Mouse (Mus musculus) splenic B cell, adult 2 months (primary cell): ENCODE data around the gene Krt13.

Experiments
- DNase-seq: peaks from one replicate; pipeline ENCODE4 v3.0.0-alpha.2; 2011; ENCODE audit warnings: low read depth, low spot score
- H3K27me3 ChIP-seq: 2 replicates; pipeline ENCODE4 v1.6.1; 2012; ENCODE audit warnings: mild to moderate bottlenecking, low read length, moderate library complexity, mixed read lengths; ENCODE audit not compliant: control insufficient read depth, poor library complexity, insufficient read depth, severe bottlenecking
- H3K36me3 ChIP-seq: 2 replicates; pipeline ENCODE4 v1.6.1; 2012; ENCODE audit warnings: mild to moderate bottlenecking, low read length, moderate library complexity, mixed read lengths; ENCODE audit not compliant: control insufficient read depth, poor library complexity, insufficient read depth, severe bottlenecking

Krt13 gene

DNA sequence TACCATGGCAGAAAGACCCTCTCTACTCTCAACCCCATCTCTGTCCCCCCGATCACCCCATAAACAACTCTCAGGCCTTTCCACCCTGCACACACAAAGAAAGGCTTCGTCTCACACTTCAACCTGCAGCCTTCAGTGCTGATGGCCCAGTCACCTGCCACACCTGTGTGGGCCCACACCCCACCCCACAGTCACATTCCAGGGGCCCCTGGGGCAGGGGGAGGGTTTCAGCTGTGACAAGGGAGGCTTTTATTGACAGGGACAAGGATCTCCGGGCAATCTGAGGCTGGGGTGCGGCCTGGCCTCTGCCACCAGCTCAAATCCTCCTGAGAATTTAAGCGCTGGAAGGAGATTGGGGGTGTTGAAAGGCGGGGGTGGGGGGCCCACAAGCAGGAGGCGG is 17.4 kb upstream of the Krt13 start:
- no peaks in the 10 kb centered on the region for H3K27me3 ChIP-seq
- no peaks in the 10 kb centered on the region for H3K36me3 ChIP-seq
- no peak for DNase-seq

DNA sequence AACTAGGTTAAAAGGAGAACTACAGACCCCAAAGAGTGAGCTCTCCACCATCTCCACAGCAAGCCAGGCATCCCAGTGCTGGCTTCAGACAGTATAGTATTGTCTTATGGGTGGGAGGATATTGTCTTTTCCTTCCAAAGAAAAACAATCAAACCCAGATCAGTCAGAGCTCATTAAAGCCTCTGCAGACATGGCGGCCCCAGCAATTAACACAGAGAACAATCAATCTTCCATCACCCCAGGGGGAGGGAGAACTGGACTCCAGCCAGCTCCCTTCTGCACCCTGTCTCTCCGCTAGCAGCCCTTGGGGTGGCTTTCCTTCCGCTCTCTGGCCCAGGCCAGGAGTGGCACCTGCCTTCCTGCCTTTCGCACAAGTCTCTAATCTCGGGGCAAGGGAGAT is 16.3 kb upstream of the Krt13 start:
- DNase-seq: no peak
- Histone ChIP-seq H3K27me3 (no peaks in the 10 kb centered on the region), H3K36me3 (no peaks in the 10 kb centered on the region)

DNA sequence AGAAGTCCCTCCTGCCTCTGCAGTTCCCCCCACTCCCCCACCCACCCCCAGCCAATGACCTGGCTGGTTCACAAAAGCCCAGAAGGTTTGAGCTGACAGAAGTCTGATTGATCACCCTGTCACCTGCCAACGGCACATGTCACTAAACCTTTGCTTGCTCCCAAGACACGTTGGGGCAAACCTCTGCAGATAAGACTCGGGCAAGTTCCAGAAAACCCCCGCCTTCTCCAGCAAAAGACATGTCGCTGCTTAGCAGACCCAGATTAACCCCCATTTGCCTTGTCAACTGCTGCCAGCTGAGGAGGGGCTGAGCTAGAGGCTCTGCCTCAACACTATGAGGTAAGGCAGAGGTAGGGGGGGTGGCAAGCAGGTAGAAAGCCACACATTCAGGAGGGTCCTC is 15.2 kb upstream of the Krt13 start:
- no peaks in the 10 kb centered on the region for H3K27me3 ChIP-seq
- DNase-seq: no peak
- H3K36me3 ChIP-seq: no peaks in the 10 kb centered on the region

DNA sequence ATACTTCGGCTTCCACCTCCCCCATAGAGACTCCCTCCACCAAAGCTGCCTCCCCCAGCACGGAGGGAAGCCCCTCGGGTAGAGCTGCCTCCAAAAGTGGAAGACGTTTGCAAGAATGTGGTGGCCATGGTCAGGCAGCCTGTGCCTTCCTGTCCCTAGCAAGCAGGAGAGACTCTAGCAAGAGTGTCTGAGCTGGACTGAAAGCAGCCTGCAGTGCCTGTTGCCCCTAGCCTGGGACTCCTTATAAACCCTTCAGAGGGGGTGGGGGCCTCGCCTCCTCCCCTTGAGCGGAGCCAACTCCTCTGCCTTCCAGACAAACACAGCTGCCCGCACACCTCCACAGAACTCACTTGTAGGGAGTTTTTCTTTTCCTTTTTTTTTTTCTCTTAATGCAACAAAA is 14.4 kb upstream of the Krt13 start, which contains the start of gene Krt15:
Gene Krt15, minus strand, starts transcription at position 198 of the 400 bp plus-strand sequence.
- H3K36me3 ChIP-seq: no peaks in the 10 kb centered on the region
- DNase-seq: no peak
- no peaks in the 10 kb centered on the region for H3K27me3 ChIP-seq

DNA sequence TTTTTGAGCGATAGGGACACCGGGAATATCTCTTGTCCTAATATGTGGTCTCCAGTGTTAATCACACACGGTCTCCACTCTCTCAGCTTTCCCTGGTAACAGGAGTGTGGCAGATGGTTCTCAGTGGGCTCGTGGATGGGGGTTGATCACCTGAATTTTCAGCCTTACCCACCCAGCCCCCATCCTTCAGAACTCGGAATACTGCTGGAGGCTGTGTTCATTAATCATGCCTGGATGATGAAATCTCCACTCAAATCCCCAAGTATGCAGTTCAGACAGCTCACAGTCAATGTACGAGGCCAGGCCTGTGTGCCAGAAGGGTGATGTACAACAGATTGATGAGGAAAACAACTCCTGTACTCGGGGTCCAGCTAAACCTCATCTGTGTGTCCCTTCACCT is 3.5 kb upstream of the Krt13 start:
- no peaks in the 10 kb centered on the region for H3K36me3 ChIP-seq
- no peaks in the 10 kb centered on the region for H3K27me3 ChIP-seq
- DNase-seq: no peak

DNA sequence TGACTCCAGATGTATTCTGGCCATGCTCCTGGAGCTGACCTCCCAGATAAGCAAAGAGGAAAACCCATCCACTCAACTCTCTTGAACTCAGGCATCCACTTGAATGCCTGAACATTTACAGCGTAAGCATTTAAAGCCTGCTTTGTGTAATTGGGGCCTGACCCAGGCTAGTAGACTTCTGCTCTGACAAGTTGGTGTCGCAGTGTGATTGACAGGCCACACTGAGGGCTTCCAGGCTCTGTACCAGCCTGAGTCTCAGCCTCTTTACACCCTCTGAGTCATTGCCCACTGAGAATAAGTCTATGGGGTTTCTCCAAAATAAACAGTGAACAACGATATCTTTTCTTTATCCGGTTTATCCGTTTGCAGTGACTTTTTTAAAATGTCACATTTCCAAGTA is 1.0 kb downstream of the Krt13 start:
- Histone ChIP-seq H3K36me3 (no peaks in the 10 kb centered on the region), H3K27me3 (no peaks in the 10 kb centered on the region; the same call in 1 of the 2 replicates)
- no peak for DNase-seq

DNA sequence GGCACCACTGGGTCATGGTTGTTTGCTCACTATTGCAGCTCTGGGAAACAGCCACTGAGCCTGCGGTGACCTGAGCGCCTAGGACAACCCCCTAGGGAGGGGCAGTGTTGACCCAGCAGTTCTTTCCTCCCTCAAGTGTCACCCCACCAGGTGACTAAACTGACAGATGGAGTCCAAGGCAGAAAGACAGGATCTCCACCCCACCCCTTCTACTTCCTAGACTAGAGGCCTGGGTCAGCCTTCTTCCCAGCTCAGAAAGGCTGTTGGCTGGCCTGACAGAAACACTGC is 7.7 kb downstream of the Krt13 start:
- DNase-seq: no peak
- Histone ChIP-seq H3K27me3 (no peaks in the 10 kb centered on the region; the same call in 1 of the 2 replicates), H3K36me3 (no peaks in the 10 kb centered on the region)

DNA sequence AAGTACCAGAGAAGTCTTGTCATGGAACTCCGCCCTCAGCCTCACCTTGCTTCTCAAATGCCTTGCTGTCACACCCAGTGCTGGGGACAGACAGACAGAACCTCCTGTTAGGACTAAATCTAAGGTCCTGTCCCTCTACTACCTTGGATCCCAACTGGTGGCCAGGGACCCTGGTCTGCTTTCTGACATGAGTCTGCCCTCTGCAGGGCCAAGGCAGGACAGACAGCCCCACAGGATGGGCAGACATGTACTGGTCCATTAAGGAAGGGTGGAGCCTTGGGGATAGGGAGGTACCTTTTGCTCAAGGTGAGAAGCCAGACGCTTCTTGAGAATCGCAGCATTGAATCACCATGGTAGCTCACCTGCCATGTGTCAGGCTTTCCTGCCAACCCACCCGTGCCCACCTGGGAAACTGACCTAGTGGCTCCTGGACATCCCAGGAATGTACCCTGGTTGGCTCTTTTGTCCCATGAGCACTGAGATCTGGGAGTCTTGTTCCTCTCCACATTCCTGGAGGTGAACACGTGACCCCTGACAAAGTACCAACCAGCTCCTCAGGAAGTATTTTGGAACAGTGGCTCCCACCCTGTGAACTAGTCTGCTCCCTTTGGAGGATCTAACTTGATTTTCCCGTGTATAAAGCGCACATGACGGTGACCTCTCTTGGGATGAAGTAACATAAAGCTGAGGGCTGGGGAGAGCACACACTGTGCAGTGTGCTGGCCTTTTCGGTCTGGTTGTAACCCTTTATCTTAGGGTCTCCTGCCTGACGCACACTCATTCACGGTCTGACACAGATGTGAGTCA is 8.2 kb downstream of the Krt13 start:
- no peak for DNase-seq
- no peaks in the 10 kb centered on the region; the same call in 1 of the 2 replicates for H3K27me3 ChIP-seq
- H3K36me3 ChIP-seq: no peaks in the 10 kb centered on the region

DNA sequence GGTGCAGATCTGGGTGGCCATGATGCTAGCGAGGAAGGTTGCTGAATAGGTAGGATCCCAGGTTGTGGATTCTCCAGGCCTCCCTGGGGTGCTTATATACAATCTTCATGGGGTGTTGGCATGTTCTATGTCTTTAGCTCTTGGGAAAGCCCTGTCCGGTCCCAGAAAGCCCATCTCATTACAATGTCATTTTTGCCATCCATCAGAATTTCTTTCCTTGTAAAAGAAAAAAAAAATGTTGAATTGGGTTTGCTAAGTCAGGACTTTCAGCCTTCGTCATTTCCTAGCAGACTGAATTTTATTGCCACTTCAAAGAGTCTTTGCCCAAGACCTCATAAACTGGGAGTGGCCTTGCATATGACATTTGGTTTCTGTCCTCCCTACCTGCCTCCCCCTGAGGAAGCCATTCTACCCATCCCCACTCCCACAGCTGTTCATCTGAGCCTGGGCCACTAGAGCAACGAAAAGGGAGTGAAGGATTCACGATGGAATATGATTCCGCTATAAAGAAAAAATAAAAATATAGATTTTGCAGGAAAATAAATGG is 15.7 kb downstream of the Krt13 start, which contains the start of gene Krt36:
Gene Krt36, minus strand, starts transcription at position 51 of the 547 bp plus-strand sequence.
- Histone ChIP-seq H3K27me3 (no peaks in the 10 kb centered on the region), H3K36me3 (no peaks in the 10 kb centered on the region)
- DNase-seq: no peak

DNA sequence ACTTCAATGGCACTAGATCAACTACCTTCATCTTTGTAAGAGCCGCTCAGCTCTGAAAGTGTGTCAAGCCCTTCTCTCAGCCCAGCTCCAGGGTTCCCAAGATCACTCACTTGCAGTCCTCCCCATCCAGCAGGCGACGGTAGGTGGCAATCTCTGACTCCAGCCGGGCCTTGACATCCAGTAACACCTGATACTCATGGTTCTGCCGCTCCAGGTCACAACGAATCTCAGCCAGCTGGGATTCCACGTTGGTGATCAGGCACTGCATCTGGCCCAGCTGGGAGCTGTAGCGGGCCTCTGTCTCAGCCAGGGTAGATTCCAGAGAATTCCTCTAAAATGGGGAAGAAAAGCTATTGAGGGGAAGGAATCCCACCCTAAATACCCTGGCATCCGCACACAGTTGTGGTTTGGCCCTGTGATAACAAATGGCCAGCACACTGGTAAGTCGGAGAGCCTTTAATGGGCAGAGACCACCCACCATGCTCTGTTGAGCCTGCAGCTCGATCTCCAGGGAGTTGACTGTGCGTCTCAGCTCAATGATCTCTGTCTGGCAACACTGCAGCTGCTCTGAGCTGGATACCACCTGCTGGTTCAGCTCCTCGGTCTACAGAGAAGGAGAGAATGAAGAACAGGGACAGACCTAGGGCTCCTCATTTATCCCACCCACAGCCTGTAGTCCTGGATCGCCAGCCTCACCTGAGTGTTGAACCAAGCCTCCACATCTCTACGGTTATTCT is 18.5 kb downstream of the Krt13 start:
- no peaks in the 10 kb centered on the region for H3K36me3 ChIP-seq
- no peaks in the 10 kb centered on the region for H3K27me3 ChIP-seq
- no peak for DNase-seq

DNA sequence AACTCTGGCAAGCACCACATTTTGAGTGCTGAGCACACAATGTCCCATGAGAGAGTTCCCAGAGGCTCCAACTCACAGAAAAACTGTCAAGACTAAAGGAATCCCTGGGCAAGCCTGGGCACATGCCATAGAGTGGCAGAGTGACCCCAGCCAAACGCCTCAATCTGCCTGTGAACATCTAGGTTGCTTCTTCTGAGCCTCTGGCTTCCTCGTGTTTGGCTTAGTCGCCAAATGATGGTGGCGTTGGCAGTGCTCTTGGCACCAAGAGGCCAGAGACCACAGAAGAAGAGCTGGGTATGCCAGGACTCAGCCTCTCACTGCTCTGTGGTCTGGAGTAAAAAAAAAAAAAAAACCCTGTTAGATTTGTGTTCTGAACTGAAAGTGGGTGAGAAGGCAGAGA is 21.0 kb downstream of the Krt13 start:
- Histone ChIP-seq H3K27me3 (no peaks in the 10 kb centered on the region), H3K36me3 (no peaks in the 10 kb centered on the region)
- no peak for DNase-seq

DNA sequence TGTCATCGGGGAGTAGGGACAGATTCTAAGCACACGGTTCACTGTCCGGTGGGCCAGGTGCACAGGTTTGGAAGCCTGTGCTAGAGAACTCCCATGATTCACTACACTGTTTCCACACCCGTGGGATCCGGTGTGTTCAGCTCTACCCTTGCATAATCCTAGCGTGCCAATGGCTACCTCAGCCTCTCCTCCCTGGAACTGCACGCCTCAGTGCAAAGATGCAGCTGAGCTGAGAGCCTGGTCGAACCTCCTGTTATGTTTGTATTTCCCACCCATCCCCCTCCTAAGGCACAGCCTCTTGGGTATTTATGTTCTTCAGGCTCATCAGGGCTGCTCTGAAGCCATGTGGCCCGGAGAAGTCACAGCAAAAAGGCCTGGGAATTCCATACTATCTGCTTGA is 23.5 kb downstream of the Krt13 start:
- no peaks in the 10 kb centered on the region for H3K27me3 ChIP-seq
- DNase-seq: no peak
- H3K36me3 ChIP-seq: no peaks in the 10 kb centered on the region

DNA sequence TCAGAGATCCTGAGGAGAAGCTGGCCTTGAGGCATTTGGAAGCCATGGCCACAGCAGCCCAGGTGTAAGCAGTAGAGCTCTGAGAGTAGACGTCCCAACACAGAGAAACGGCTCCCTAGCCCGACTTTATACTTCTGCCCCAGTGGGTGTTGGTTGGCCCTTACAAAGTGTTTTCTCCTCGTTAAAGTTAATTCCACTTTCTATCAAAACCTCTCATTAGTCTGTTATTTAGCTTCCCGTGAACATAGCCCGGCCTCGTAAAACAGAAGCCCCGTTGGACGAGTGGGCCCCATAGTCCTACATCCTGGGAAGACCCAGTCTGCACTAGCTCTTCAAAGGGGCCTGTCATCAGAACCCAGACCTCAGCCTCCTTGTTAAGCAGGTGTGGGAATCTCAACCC is 25.2 kb downstream of the Krt13 start, which contains the start of gene Krt35:
Gene Krt35, minus strand, starts transcription at position 101 of the 400 bp plus-strand sequence.
- no peaks in the 10 kb centered on the region for H3K36me3 ChIP-seq
- DNase-seq: no peak
- H3K27me3 ChIP-seq: no peaks in the 10 kb centered on the region

DNA sequence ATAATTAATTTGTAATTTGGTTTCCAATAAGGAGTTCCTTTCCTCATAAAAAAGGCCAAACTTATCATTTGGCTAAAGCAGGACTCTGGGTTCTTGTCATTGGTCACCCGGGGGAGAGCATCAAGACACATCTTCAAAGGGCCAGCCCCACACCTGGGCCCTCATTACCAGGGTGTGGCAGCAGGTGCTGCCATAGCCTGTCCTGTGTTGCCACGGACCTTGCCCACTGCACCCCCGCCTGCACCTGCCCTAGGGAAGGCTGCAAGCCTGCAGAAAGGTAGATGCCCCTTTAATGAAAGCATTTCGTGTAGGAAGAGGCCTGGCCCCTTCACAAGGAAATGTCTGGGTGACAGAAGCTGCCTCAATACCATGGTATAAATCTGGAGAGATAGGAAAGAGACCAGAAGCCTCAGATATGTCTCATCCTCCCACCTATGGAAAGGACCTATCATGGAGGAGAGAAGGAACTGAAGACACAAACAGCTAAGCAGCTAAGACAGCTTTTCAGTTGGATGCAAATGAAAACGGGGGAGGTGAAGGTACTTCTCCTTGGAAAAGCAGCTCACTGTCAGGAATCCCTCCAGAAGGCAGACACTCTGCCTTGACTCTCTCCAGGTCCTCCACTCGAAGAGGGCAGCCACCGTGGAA is 32.9 kb downstream of the Krt13 start:
- H3K36me3 ChIP-seq: no peaks in the 10 kb centered on the region
- DNase-seq: no peak
- H3K27me3 ChIP-seq: no peaks in the 10 kb centered on the region

DNA sequence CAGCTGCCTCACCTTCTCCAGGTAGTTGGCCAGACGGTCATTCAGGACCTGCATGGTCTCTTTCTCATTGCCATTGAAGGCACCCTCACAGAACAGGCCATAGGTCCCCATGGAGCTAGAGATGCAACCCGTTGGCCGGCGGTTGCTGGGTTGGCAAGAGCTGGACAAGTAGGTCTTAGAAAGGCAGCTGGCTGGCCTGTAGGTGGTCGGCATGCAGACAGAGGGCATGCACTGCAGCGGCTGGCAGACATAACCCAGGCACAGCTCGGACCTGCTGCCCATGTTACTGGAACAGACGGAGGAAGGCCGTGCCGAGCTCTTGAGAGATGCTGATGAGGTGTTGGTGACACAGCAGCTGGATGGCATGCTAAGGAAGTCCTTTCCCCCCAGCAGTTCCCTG is 33.5 kb downstream of the Krt13 start, which contains the start of gene Krt32:
Gene Krt32, minus strand, starts transcription at position 366 of the 400 bp plus-strand sequence.
- no peaks in the 10 kb centered on the region for H3K27me3 ChIP-seq
- H3K36me3 ChIP-seq: no peaks in the 10 kb centered on the region
- DNase-seq: no peak
